Mouse (Mus musculus) embryonic facial prominence, embryonic 10.5 days (tissue): ENCODE measurements around the gene Pnck. TPM values are rescaled to one million over a fixed set of nuclear protein-coding genes. Genes with fewer than 3 reads are reported as not detected.

ENCODE experiments used
- DNase-seq: peaks from one replicate; pipeline ENCODE4 v3.0.0-alpha.2; 2017; ENCODE audit warnings: low spot score
- H3K27ac ChIP-seq: fragments of 300-500 bp; sonication (generic); replicated peaks from 2 replicates; pipeline ENCODE4 v1.5.1; 2016; ENCODE audit warnings: mild to moderate bottlenecking
- H3K27me3 ChIP-seq: fragments of 300-500 bp; sonication (generic); replicated peaks from 2 replicates; pipeline ENCODE4 v1.6.1; 2016; ENCODE audit warnings: low read depth, mild to moderate bottlenecking; ENCODE audit not compliant: poor library complexity, severe bottlenecking
- H3K36me3 ChIP-seq: fragments of 300-500 bp; sonication (generic); replicated peaks from 2 replicates; pipeline ENCODE4 v1.6.1; 2016; ENCODE audit warnings: mild to moderate bottlenecking, moderate library complexity
- H3K4me1 ChIP-seq: fragments of 300-500 bp; sonication (generic); 2 replicates; pipeline ENCODE4 v1.6.1; 2016
- H3K4me3 ChIP-seq: fragments of 300-500 bp; sonication (generic); 2 replicates; pipeline ENCODE4 v1.5.1; 2016; ENCODE audit warnings: mild to moderate bottlenecking, moderate library complexity
- H3K9me3 ChIP-seq: fragments of 300-500 bp; sonication (generic); 2 replicates; pipeline ENCODE4 v1.6.1; 2016; ENCODE audit warnings: mild to moderate bottlenecking
- WGBS: fragments of 180-500 bp; shearing (Covaris S2); methylation state at CpG from one replicate; pipeline ENCODE4 v1.1.7; 2016; 5-methylcytosine and 5-hydroxymethylcytosine counted together
- polyA plus RNA-seq: library from polyadenylated mRNA; unstranded; fragments of >200 nt; fragmentation: Nextera tagmentation; extraction: Ambion mirVana; gene quantifications from 2 replicates; pipeline ENCODE4 v1.2.1, GENCODE M21; 2016

Gene Pnck
- 6.6 and 7.4 TPM in 2 replicates for polyA plus RNA-seq

GRCm38 (mm10) chrX:73659575-73660283 lies at the start of gene Pnck:
Gene Pnck, minus strand, starts transcription at chrX:73660117.
- Histone ChIP-seq H3K36me3 (no peaks in the 10 kb centered on the region), H3K9me3 (no peaks in the 10 kb centered on the region), H3K27ac (peak within 1 kb of the TSS; percentile 62), H3K4me3 (peak within 1 kb of the TSS; percentile 64), H3K4me1 (peaks cover 16% of the 10 kb centered on the region), H3K27me3 (peaks cover 45% of the 10 kb centered on the region)
- 21% methylated on average over 57 of the region's 57 CpGs for WGBS
- peak; percentile 65 for DNase-seq

DNA sequence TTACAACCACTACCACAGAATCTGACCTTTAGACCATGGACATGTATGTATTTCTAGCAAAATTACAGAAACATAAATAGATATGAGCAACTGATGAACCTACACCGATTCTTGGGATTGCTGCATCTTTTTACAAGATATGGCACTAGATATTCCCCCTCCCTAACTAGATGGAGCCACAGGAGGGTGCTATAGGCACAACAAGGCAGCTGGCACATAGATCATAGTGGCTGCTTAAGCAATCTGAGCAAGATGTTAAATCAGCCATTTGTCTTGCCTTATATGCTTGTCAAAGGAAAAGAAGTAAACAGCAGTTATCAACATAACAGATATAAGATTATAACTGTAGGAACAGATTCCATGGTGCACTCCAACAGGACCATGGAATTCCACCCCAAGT lies 40.6 kb upstream of the Pnck start:
- peaks cover 61% of the 10 kb centered on the region for H3K36me3 ChIP-seq
- H3K9me3 ChIP-seq = no peaks in the 10 kb centered on the region
- no peak for DNase-seq
- 0 out of 2 replicates have a peak, but pooled peaks cover 3% of the 10 kb centered on the region for H3K27me3 ChIP-seq
- no peaks in the 10 kb centered on the region for H3K4me1 ChIP-seq
- H3K4me3 ChIP-seq = no peak overlapping the region
- no peak overlapping the region for H3K27ac ChIP-seq
- WGBS = 90% methylated on average over 1 of the region's 1 CpGs

DNA sequence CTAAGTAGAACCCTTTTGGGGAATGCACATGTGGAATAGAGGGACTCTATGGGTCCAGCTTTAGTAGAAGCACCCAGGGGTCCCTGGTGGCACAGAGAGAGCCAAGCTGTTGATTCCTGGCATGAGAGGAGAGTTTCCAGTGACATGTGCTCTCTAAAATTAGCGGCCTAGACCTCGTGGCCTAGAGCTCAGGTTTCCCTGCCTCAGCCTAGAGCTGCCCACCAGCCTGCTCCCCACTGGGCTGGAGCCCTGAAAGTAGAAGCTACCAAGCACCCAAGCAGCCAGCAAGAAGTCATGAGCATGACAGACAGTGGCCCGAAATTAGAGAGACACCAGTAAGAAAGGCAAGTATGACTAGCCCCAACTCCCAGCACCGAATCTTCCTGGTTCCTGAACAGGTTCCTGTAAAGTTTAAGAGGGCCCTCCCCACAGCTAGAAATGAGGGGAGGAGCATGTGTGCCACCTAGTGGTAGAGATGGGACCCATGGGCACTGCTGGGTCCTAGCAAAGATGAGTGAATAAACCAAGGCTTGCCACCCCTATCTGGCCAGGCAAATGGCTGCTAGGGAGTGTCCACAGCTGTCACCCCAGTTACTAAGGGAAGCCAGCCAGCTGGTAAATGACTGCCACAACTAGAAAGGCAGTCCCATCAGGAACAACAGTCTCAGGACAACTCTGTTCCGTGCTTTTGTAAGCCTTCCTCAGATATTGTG lies 31.2 kb upstream of the Pnck start:
- DNase-seq = peak; percentile 18
- H3K36me3 ChIP-seq = peaks cover 86% of the 10 kb centered on the region
- no peak overlapping the region for H3K27ac ChIP-seq
- H3K27me3 ChIP-seq = peaks cover 11% of the 10 kb centered on the region
- no peak overlapping the region for H3K4me3 ChIP-seq
- no peaks in the 10 kb centered on the region for H3K9me3 ChIP-seq
- 77% methylated on average over 5 of the region's 5 CpGs for WGBS
- no peaks in the 10 kb centered on the region for H3K4me1 ChIP-seq

DNA sequence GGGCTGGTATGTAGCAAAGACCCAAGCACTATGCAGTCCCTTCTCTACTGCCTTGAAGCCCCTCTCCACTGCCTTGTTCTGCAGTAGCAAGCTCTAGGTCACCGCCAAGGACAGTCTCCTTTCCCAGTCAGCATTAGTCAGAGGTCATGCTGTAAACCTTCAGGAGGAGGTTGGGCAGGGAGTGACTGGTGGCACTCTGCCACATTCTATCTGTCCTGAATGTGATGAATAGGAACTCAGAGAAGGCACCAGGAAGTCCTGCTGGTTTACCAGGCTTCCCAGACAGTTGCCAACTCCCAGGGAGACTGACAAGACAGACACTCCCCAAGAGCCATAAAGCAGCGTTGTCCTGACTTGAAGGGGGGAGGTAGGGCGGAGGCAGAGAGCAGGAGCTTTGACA lies 25.7 kb upstream of the Pnck start:
- 87% methylated on average over 3 of the region's 3 CpGs for WGBS
- Histone ChIP-seq H3K27ac (no peak overlapping the region), H3K9me3 (no peaks in the 10 kb centered on the region), H3K4me3 (no peak overlapping the region), H3K27me3 (peaks cover 27% of the 10 kb centered on the region), H3K4me1 (no peaks in the 10 kb centered on the region), H3K36me3 (peaks cover 92% of the 10 kb centered on the region)
- DNase-seq = no peak

- H3K27ac ChIP-seq = no peak overlapping the region
- DNase-seq = no peak
- no peaks in the 10 kb centered on the region for H3K4me1 ChIP-seq
- peaks cover 95% of the 10 kb centered on the region for H3K36me3 ChIP-seq
- no peak overlapping the region for H3K4me3 ChIP-seq
- peaks cover 32% of the 10 kb centered on the region for H3K27me3 ChIP-seq
- no peaks in the 10 kb centered on the region for H3K9me3 ChIP-seq
Measured at GRCm38 (mm10) chrX:73684978-73685377, 25.1 kb upstream of the Pnck start.

DNA sequence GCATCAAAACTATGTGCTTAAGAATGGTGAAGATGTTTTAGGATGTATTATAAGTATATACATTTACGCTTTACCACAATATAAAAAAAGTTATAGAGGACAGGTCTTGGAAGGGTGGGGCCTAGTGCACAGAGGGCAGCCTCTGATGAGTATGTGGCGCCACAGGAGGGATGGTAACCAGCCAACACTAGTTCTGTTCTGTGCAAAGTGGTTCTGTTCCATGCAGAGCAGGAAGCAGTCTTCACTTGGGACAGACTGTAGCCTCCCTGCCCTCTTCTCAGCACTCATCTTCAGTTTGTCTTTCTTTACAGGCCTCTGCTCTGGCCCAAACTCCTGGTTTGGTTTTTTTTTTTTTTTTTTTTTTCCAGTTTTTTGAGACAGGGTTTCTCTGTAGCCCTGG lies 24.2 kb upstream of the Pnck start:
- 84% methylated on average over 2 of the region's 2 CpGs for WGBS
- Histone ChIP-seq H3K27ac (no peak overlapping the region), H3K4me1 (no peaks in the 10 kb centered on the region), H3K27me3 (peaks cover 31% of the 10 kb centered on the region), H3K9me3 (no peaks in the 10 kb centered on the region), H3K36me3 (peaks cover 95% of the 10 kb centered on the region), H3K4me3 (no peak overlapping the region)
- no peak for DNase-seq

DNA sequence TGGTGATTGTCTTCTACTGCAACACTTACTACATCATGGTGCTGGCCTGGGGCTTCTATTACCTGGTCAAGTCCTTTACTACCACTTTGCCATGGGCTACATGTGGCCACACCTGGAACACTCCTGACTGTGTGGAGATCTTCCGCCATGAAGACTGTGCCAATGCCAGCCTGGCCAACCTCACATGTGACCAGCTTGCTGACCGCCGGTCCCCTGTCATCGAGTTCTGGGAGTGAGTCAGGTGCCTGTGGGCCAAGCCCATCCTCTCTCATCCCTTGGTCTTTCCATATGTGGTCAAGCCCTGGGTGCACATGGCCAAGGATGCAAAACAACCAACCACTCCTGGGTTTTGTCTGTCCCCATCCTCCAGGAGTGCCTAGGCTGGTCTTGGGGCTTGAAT lies 16.8 kb upstream of the Pnck start:
- H3K9me3 ChIP-seq = peaks cover 6% of the 10 kb centered on the region; the same call in 1 of the 2 replicates
- peaks cover 22% of the 10 kb centered on the region for H3K4me1 ChIP-seq
- no peak overlapping the region for H3K27ac ChIP-seq
- peaks cover 60% of the 10 kb centered on the region for H3K36me3 ChIP-seq
- no peak for DNase-seq
- WGBS = 96% methylated on average over 4 of the region's 4 CpGs
- peaks cover 45% of the 10 kb centered on the region for H3K27me3 ChIP-seq
- no peak overlapping the region for H3K4me3 ChIP-seq

GRCm38 (mm10) chrX:73675231-73675630 lies 15.3 kb upstream of the Pnck start:
- WGBS = 78% methylated on average over 2 of the region's 2 CpGs

GRCm38 (mm10) chrX:73673968-73674661 lies 14.2 kb upstream of the Pnck start:
- Histone ChIP-seq H3K4me1 (peaks cover 22% of the 10 kb centered on the region), H3K27ac (peak overlapping the region; percentile 87), H3K36me3 (peaks cover 36% of the 10 kb centered on the region), H3K9me3 (peaks cover 6% of the 10 kb centered on the region; the same call in 1 of the 2 replicates), H3K27me3 (peaks cover 27% of the 10 kb centered on the region), H3K4me3 (peak overlapping the region; percentile 72)
- 25% methylated on average over 20 of the region's 20 CpGs for WGBS
- DNase-seq = peak; percentile 40

More at GRCm38 (mm10) chrX:73675231-73675630, 15.3 kb upstream of the Pnck start:
- no peak for DNase-seq
- peaks cover 6% of the 10 kb centered on the region; the same call in 1 of the 2 replicates for H3K9me3 ChIP-seq
- H3K4me1 ChIP-seq = peaks cover 22% of the 10 kb centered on the region
- H3K27me3 ChIP-seq = peaks cover 35% of the 10 kb centered on the region
- H3K4me3 ChIP-seq = peak overlapping the region; percentile 72
- no peak overlapping the region for H3K27ac ChIP-seq
- peaks cover 47% of the 10 kb centered on the region for H3K36me3 ChIP-seq

- Histone ChIP-seq H3K27me3 (peaks cover 28% of the 10 kb centered on the region), H3K36me3 (peaks cover 30% of the 10 kb centered on the region), H3K4me1 (peaks cover 22% of the 10 kb centered on the region), H3K4me3 (peak overlapping the region; percentile 72), H3K27ac (peak overlapping the region; percentile 87), H3K9me3 (peaks cover 6% of the 10 kb centered on the region; the same call in 1 of the 2 replicates)
- peak; percentile 29 for DNase-seq
- WGBS = 16% methylated on average over 41 of the region's 42 CpGs
Measured at GRCm38 (mm10) chrX:73673619-73673967, 13.7 kb upstream of the Pnck start.

DNA sequence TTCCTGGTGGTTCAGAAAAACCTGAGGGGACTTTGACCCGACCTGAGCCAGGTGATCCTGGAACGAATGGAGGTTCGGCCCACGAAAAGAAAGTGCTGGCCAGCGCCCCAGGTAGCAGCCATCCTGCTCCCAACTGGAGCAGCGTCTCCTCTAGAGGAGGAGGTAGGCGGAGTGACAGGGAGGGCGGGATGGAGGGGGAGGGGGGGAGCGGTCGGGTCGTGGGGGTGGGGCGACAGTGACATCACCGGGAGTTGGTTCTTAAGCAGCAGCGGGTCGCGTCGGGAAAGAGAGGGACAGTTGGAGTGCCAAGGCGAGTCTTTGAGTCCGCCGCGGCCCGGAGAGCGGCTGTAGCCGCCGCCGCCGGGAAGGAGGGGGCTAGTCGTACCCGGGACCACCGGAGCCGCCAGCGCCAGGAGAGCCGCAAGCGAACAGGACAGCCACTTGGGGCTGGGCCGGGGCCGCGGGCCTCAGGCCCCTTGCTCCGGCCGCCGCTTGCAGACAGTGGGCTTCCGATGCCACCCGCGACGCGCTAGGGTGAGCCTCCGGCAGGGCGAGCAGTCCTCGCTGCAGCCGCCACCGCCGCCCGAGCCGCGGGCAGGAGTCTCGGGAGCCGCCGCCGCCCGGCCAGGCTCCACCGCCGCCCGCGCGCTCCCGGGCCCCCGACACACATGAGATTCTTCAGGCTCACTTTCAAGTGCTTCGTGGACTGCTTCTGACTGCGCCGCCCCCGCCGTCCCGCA lies 13.1 kb upstream of the Pnck start, which contains the start of gene Slc6a8:
Slc6a8 (plus strand) TSS at position 272 of the 740 bp plus-strand sequence.
- Histone ChIP-seq H3K4me1 (peaks cover 22% of the 10 kb centered on the region), H3K36me3 (peaks cover 25% of the 10 kb centered on the region), H3K27ac (peak within 1 kb of the TSS; percentile 87), H3K9me3 (peaks cover 6% of the 10 kb centered on the region; the same call in 1 of the 2 replicates), H3K27me3 (peaks cover 30% of the 10 kb centered on the region), H3K4me3 (peak within 1 kb of the TSS; percentile 72)
- 11% methylated on average over 71 of the region's 72 CpGs for WGBS
- peak; percentile 87 for DNase-seq

- DNase-seq = peak; percentile 72
- H3K4me3 ChIP-seq = no peak overlapping the region
- 56% methylated on average over 4 of the region's 4 CpGs for WGBS
- peaks cover 15% of the 10 kb centered on the region for H3K36me3 ChIP-seq
- H3K27me3 ChIP-seq = peaks cover 28% of the 10 kb centered on the region
- no peak overlapping the region for H3K27ac ChIP-seq
- peaks cover 22% of the 10 kb centered on the region for H3K4me1 ChIP-seq
- peaks cover 6% of the 10 kb centered on the region; the same call in 1 of the 2 replicates for H3K9me3 ChIP-seq
Measured at GRCm38 (mm10) chrX:73672031-73672431, 12.1 kb upstream of the Pnck start.
